Mouse (Mus musculus): ENCODE measurements around the gene Hnrnpu. TPM values are rescaled to one million over a fixed set of nuclear protein-coding genes. Genes with fewer than 3 reads are reported as not detected.
"Not testable (repeated sequence)": the region's sequence is repeated elsewhere in the genome, so short reads cannot be mapped to it uniquely, and the experiment has no call there.

Gene Hnrnpu
- polyA plus RNA-seq, 1 experiment from 2014 or later = 831 TPM

DNA sequence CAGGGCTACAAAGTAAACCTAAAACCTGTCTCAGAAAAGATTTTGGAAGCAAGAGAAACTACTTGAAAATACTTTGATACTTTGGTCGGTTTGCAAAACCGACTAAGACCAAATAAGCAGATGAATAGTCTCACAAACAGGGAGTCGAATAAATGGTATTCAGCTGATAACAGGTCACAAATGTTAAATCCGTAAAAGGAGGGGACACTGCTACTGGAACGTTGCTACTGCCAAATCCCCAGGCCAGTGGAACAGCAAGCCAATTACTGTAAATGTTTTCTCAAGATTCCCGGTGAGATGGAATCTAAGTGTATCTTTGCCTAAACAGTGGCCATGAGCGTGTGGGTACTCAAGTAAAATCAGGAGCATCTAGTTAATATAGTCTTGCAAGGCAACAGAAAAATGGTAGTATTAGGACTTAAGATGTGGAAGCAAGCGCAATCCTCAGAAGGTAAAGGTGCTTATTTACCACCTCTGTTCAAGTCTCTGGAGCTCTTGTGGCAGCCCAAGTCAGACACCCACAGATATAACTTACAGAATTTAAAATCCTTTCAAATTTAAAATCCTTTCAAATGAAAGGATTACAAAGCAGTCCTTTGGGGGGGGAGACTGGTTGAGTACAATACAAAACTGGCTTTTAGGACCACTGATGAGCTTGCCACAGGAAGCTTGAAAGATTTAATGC is 17.4 kb downstream of the Hnrnpu start:
- Histone ChIP-seq H3K27me3 (no peaks in the 10 kb centered on the region), H3K4me1 (peaks cover 21% of the 10 kb centered on the region), H3K9me3 (replicated peaks) (no peaks in the 10 kb centered on the region), H3K9ac (peak overlapping the region; percentile 86), H3K4me3 (peak overlapping the region; percentile 52), H3K4me2 (replicated peaks) (peak overlapping the region; percentile 60), H3K27ac (peak overlapping the region; percentile 100), H3K36me3 (peaks cover 39% of the 10 kb centered on the region)
- no peak for ATAC-seq (ENCODE audit: low FRiP score)
- WGBS = 28% methylated on average over 8 of the region's 8 CpGs

DNA sequence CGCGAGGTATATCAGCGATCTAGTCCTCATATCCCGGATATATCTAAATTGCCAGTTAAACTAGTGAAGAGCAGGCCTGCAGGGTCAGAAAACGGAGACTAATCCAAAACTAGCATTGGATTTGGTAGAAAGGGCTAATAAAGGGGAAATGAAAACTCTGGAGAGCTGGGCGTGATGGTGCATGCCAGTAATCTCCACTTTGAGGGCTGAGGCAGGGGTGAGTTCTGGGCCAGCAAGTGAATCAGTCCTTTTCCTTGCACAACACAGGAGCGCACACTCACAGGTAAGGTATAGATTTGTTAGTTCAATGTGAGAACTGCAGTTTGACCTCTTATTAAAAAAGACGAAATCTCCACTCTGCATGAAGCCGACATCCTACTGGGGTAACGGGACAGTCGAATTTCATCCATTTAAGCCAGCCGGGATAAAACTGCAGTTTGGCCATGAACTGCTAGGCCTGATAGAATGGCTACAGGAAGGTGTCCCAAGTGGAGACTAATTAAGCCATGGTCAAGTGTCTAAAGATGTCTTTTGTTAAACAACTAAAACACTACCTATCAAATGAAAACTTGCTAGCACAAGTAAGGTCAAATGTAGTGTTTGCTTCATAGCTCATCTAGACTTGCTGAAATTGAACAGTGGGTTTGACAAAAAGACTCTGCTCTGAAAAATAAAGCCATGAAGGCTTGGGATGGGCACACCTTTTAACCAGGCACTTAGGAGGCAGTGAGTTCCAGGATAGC is 18.1 kb downstream of the Hnrnpu start:
- peak overlapping the region; percentile 100 for H3K27ac ChIP-seq
- no peaks in the 10 kb centered on the region for H3K9me3 ChIP-seq (replicated peaks)
- H3K4me2 ChIP-seq (replicated peaks) = peak overlapping the region; percentile 60
- 2% methylated on average over 12 of the region's 12 CpGs for WGBS
- H3K4me1 ChIP-seq = peaks cover 21% of the 10 kb centered on the region
- H3K9ac ChIP-seq = peak overlapping the region; percentile 86
- ATAC-seq (ENCODE audit: low FRiP score) = peak; percentile 24
- peaks cover 32% of the 10 kb centered on the region for H3K36me3 ChIP-seq
- peak overlapping the region; percentile 52 for H3K4me3 ChIP-seq
- no peaks in the 10 kb centered on the region for H3K27me3 ChIP-seq

DNA sequence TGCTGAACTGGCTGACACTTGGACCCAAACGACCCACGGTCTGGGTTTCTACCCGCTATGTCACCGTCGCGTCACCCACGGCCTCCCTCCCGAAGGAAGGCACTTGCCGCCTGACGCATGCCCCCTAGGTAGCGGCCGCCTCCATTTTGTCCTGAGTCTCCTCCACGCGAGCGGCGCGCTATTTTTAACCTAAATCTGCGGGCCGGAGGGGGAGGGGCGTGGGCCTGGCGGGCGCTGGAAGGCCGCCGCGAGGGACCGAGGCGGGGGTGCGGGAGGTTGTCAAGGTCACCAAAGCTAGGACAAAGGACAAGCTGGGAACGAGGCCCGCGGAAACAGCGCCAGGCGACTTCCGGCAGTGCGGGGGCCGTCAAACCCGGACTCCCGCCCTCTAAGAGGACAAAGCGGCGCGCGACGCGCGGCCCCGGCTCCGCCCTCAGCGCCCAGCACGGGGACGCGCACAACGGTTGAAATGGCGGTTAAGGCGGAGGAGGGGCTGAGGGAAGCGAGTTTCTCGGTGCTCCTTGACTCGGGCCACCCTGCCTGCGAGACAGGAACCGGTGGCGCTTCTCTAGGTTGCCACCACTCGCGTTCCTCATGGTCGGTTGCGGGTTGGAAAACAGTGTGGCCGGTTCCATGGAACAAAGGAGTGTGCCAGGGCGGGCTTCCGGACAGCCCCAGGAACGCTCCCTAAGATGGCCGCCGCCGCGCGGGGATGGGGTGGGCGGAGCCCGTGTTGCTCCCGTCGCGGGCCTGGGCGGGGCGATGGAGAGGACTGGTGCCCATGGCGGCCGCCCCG is 19.0 kb downstream of the Hnrnpu start, which contains the start of gene Cox20:
Gene Cox20, plus strand, starts transcription at position 742 of the 796 bp plus-strand sequence.
- Histone ChIP-seq H3K4me2 (replicated peaks) (peak within 1 kb of the TSS; percentile 60), H3K4me1 (peaks cover 21% of the 10 kb centered on the region), H3K4me3 (peak within 1 kb of the TSS; percentile 52), H3K36me3 (peaks cover 27% of the 10 kb centered on the region), H3K27me3 (no peaks in the 10 kb centered on the region), H3K9me3 (replicated peaks) (no peaks in the 10 kb centered on the region), H3K9ac (peak within 1 kb of the TSS; percentile 86), H3K27ac (peak within 1 kb of the TSS; percentile 100)
- peak; percentile 96 for ATAC-seq (ENCODE audit: low FRiP score)
- under 1% methylated on average over 82 of the region's 83 CpGs for WGBS

DNA sequence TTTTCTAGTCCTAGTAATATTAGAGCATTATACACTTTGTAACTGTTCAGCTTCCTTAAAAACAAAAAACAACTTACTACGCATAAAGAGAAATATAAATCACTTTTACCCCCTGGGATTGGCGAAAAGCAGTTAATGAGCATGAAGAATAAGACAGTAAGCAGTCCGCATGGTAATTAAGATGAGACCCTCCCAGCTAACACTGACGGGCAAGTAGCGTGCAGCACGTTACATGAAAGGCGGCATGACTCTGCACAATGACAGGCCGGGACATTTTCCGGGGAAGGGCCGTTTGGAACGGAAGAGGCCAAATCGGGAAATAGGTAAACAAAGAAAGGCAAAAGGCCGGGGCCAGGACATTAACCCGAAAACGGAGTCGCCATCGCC is 19.6 kb downstream of the Hnrnpu start:
- under 1% methylated on average over 17 of the region's 17 CpGs for WGBS
- Histone ChIP-seq H3K27me3 (no peaks in the 10 kb centered on the region), H3K9me3 (replicated peaks) (no peaks in the 10 kb centered on the region)

DNA sequence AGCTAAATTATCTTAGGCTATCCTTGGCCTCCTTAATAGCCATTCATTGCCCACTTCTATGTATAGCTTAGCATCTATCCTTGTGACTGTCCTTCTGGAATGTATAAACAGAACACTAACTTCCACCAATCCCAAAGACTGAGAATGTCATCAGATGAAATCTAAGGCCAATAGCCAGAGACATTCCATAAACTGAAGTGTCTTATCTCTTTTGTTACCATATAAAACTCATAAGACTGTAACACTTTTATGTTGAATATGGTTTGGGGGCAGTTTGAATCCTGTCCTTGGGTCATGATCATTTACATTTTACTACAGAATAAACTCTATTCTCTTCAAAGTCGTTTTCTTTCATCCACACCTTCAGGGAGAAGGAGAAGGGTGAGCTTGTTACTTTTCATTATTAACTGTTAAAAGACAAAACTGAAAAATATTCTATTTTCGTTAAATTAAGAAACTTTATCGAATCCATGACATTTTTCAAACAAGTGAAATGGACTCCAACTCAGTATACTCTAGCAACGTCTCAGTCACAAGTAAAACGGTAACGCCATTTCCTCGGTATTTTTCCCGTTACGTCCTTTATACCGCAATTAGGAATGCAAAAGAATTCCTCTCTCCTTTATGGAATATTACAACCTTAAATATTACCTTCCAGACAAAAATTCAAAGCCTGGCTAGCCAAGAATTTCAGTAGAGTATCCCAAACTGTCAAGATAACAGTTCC is 20.2 kb downstream of the Hnrnpu start:
- WGBS = 48% methylated on average over 10 of the region's 10 CpGs
- peaks cover 16% of the 10 kb centered on the region for H3K36me3 ChIP-seq
- H3K9me3 ChIP-seq (replicated peaks) = no peaks in the 10 kb centered on the region
- peaks cover 21% of the 10 kb centered on the region for H3K4me1 ChIP-seq
- no peak for ATAC-seq (ENCODE audit: low FRiP score)
- no peaks in the 10 kb centered on the region for H3K27me3 ChIP-seq
- H3K27ac ChIP-seq = peak overlapping the region; percentile 100
- H3K4me3 ChIP-seq = peak overlapping the region; percentile 52
- H3K4me2 ChIP-seq (replicated peaks) = peak overlapping the region; percentile 60
- peak overlapping the region; percentile 86 for H3K9ac ChIP-seq

More for the DNA sequence above, 19.6 kb downstream of the Hnrnpu start:
- Histone ChIP-seq H3K36me3 (peaks cover 21% of the 10 kb centered on the region), H3K27ac (peak overlapping the region; percentile 100), H3K4me1 (peaks cover 21% of the 10 kb centered on the region), H3K9ac (peak overlapping the region; percentile 86), H3K4me3 (peak overlapping the region; percentile 52), H3K4me2 (replicated peaks) (peak overlapping the region; percentile 60)
- peak; percentile 81 for ATAC-seq (ENCODE audit: low FRiP score)

DNA sequence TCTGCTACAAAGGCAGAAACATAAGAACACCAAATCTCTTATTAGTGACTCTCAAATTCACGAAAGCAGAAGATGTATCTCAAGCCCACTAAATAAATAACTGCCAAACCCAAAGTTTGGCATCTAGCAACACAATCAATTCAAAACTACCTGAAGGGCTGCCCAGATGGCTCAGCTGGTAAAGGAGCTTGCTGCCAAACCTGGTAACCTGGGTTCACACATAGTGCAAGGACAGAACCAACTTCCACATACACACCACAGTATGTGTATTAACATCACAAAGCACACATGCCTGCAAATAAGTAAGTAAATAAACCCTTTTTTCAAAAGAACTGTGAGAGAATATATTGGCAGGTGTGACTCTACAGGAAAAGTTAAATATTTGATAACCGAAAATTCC is 23.4 kb downstream of the Hnrnpu start:
- Histone ChIP-seq H3K4me1 (peaks cover 6% of the 10 kb centered on the region; the same call in 1 of the 2 replicates), H3K27ac (no peak overlapping the region), H3K27me3 (no peaks in the 10 kb centered on the region), H3K36me3 (no peaks in the 10 kb centered on the region), H3K9ac (no peak overlapping the region), H3K4me2 (replicated peaks) (no peak overlapping the region), H3K9me3 (replicated peaks) (no peaks in the 10 kb centered on the region), H3K4me3 (no peak overlapping the region)
- WGBS = 93% methylated on average over 2 of the region's 2 CpGs
- no peak for ATAC-seq (ENCODE audit: low FRiP score)

DNA sequence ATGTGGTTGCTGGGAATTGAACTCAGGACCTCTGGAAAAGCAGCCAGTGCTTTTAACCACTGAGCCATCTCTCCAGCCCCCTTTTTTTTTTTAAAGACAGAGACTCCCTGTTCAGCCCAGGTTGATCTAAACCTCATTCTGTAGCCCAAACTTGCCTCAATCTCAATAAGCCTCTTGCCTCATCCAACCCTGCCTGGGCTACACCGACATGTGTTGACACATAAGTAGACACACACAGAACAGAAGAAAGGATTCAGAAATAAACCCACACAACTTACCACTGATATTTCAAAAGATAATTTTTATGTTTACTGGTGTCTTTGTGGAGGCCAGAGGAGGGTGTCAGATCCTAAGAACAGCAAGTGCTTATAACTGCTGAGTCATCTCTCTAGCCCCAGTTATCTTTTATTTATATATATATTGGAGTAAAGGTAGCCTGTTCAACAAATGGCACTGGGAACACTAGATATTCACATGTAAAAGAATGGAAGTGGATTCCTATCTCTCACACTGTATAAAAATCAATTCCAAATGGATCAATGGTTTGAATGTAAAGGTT is 24.5 kb downstream of the Hnrnpu start:
- H3K9me3 ChIP-seq (replicated peaks) = no peaks in the 10 kb centered on the region
- 93% methylated on average over 1 of the region's 1 CpGs for WGBS
- no peaks in the 10 kb centered on the region for H3K36me3 ChIP-seq
- no peaks in the 10 kb centered on the region for H3K27me3 ChIP-seq
- peaks cover 6% of the 10 kb centered on the region; the same call in 1 of the 2 replicates for H3K4me1 ChIP-seq
- no peak for ATAC-seq (ENCODE audit: low FRiP score)
- H3K4me3 ChIP-seq = no peak overlapping the region
- no peak overlapping the region for H3K4me2 ChIP-seq (replicated peaks)
- no peak overlapping the region for H3K9ac ChIP-seq
- H3K27ac ChIP-seq = no peak overlapping the region

DNA sequence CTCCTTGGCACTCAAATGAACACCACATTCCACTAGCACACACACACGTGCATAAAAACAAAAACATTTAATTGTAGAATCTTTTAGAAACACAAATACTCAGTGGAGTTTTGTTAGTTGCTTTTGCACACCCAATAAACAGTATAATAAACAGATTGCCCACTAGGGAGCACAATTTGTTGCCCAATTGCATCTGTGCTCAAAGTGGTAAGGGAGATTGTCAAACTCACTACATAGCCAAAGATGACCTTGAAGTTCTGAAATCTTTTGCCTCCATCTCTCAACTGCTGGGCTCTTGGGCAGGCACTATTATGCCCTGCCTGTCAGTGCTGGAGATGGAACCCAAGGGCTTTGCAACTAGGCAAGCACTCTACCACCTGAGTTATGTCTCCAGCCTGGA is 27.5 kb downstream of the Hnrnpu start:
- Histone ChIP-seq H3K27ac (no peak overlapping the region), H3K4me1 (no peaks in the 10 kb centered on the region), H3K9me3 (replicated peaks) (no peaks in the 10 kb centered on the region), H3K4me3 (no peak overlapping the region), H3K9ac (no peak overlapping the region), H3K27me3 (no peaks in the 10 kb centered on the region), H3K4me2 (replicated peaks) (no peak overlapping the region), H3K36me3 (no peaks in the 10 kb centered on the region)
- WGBS = 73% methylated on average over 1 of the region's 1 CpGs
- ATAC-seq (ENCODE audit: low FRiP score) = no peak

DNA sequence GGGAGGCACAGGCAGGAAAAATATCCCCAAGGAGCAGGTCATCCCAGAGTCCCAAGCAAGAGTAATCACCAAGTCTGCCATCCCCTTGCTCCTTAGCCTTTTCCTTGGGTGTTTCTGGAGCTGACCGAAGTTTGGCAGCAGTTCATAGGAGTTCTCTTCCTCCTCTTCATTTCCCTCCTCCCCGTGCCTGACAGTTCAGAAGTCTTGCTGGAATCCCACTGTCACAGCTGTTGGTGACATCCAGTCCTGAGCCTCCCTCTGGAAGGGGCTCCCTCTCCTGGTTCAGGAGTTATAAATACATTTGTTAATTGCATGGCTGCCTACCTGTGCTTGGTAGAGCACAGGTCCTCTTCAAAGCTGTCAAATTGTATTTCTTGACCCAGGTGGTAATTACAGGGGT is 28.1 kb downstream of the Hnrnpu start:
- H3K36me3 ChIP-seq = no peaks in the 10 kb centered on the region
- no peak for ATAC-seq (ENCODE audit: low FRiP score)
- no peak overlapping the region for H3K27ac ChIP-seq
- no peaks in the 10 kb centered on the region for H3K4me1 ChIP-seq
- no peak overlapping the region for H3K9ac ChIP-seq
- no peak overlapping the region for H3K4me2 ChIP-seq (replicated peaks)
- H3K4me3 ChIP-seq = no peak overlapping the region
- 87% methylated on average over 2 of the region's 2 CpGs for WGBS
- H3K9me3 ChIP-seq (replicated peaks) = no peaks in the 10 kb centered on the region
- H3K27me3 ChIP-seq = no peaks in the 10 kb centered on the region

DNA sequence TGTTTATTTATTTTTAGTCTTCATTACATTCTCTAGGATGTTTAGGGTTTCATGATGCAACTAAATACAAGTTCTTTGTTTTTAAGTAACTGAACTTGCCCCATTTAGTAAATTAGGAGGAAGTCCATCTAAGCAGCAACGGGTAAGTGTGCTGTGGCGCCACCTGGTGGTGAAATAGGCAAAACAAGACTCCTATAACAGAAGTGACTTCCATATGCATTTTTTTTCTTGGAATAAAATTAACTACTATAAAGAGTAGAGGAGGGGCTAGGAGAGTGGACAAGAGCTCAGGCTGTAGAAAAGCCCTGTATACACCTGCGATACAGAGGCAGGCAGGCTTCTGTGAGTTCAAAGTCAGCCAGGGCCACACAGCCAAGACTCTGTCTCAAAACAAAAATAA is 34.2 kb downstream of the Hnrnpu start:
- 29% methylated on average over 3 of the region's 3 CpGs for WGBS
- Histone ChIP-seq H3K27ac (no peak overlapping the region), H3K4me1 (no peaks in the 10 kb centered on the region), H3K27me3 (no peaks in the 10 kb centered on the region), H3K4me2 (replicated peaks) (no peak overlapping the region), H3K9me3 (replicated peaks) (no peaks in the 10 kb centered on the region), H3K9ac (no peak overlapping the region), H3K36me3 (no peaks in the 10 kb centered on the region), H3K4me3 (no peak overlapping the region)
- no peak for ATAC-seq (ENCODE audit: low FRiP score)

DNA sequence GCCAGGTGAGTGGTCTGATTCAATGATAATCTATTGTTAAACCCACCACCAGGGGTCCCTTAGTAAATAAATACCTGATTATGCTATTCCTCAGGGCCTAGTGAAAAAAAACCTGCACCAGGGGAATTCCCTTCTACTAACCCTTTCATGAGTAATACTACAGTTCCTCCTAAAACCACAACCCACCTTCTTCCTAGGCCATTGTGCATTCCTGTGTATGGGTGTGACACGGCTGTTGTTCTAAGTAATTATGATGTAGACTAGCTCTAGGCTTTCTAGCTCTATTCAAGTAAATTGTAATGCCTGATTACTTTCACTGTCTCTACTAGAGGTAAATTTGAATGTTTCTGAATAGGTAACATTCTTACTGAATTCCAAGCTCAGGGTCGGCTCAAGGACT is 36.3 kb downstream of the Hnrnpu start:
- not testable (repeated sequence) for H3K9me3 ChIP-seq (replicated peaks); H3K4me3 ChIP-seq; H3K27me3 ChIP-seq; H3K4me2 ChIP-seq (replicated peaks); H3K27ac ChIP-seq; H3K36me3 ChIP-seq; H3K9ac ChIP-seq; H3K4me1 ChIP-seq; ATAC-seq (ENCODE audit: low FRiP score)
- 88% methylated on average over 2 of the region's 2 CpGs for WGBS
